In the genomic region with DNA sequence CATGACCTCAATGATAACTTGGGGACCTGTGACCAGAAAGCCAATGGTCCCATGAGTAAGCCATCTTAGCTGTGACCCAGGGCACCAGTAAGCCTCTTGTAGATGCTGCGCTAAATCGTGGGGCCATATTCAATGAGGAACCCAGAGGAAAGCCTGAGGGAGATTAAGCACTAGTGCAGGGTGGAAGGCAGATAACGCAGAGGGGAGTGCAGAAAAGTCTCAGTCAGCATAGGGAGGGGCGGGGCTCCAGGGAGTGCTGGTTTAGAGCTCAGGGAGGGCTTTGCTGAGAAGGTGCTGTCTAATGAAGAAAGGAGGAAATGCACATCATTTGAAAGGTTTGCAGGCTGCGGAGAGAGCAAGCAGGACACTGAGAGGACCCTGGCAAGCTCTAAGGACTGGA, we compare ENCODE assay signal across 17 mouse cellular contexts. TPM values are rescaled to one million over a fixed set of nuclear protein-coding genes. Genes with fewer than 3 reads are reported as not detected.
A peak's percentile ranks its signal among the peaks of the same experiment; 100 is the strongest.
DNase-seq lines count a peak whose midpoint lies in the region; ATAC-seq lines count a peak whose summit lies in the region.
"Had no signal": no experiment of that assay in that cellular context is flagged by ENCODE, and none has a peak within 500 bp of the region (broad histone marks: within the 10 kb centered on the region; RNA-seq: fewer than 3 reads in every experiment).

No protein-coding gene starts in this region.

- H3K27me3 ChIP-seq in kidney, embryonic 15.5 days, result no peaks in the 10 kb centered on the region
- no peaks in the 10 kb centered on the region for H3K27me3 ChIP-seq in liver, embryonic 16.5 days (ENCODE audit: control insufficient read depth, insufficient read depth, low read depth, low read length)
- no peaks in the 10 kb centered on the region for H3K27me3 ChIP-seq in stomach, embryonic 16.5 days (ENCODE audit: control insufficient read depth, insufficient read depth, low read length)
- H3K27me3 ChIP-seq: embryonic facial prominence, embryonic 13.5 days; limb, embryonic 13.5 days had no signal

- WGBS in kidney, embryonic 15.5 days, result 77% methylated on average over 5 of the region's 5 CpGs
- WGBS in liver, embryonic 16.5 days (ENCODE audit: insufficient replicate concordance), result 16% methylated on average over 5 of the region's 5 CpGs
- WGBS in stomach, embryonic 16.5 days, result 50% methylated on average over 5 of the region's 5 CpGs

- peaks cover 5% of the 10 kb centered on the region; the same call in 1 of the 2 replicates for H3K9me3 ChIP-seq in kidney, embryonic 15.5 days (replicated peaks)
- H3K9me3 ChIP-seq in liver, embryonic 16.5 days (replicated peaks; ENCODE audit: control insufficient read depth, low read length), result peaks cover 12% of the 10 kb centered on the region; the same call in 1 of the 2 replicates
- 0 out of 2 replicates have a peak, but pooled peaks cover 5% of the 10 kb centered on the region for H3K9me3 ChIP-seq in stomach, embryonic 16.5 days (replicated peaks; ENCODE audit: control insufficient read depth, low read length)
- H3K9me3 ChIP-seq: embryonic facial prominence, embryonic 13.5 days had no signal

- H3K4me1 ChIP-seq in kidney, embryonic 15.5 days, result peaks cover 3% of the 10 kb centered on the region; the same call in 1 of the 2 replicates
- peaks cover 38% of the 10 kb centered on the region for H3K4me1 ChIP-seq in liver, embryonic 16.5 days (ENCODE audit: control insufficient read depth, low read depth, low read length)
- H3K4me1 ChIP-seq in stomach, embryonic 16.5 days (ENCODE audit: control insufficient read depth, insufficient read depth, low read length), result no peaks in the 10 kb centered on the region

- H3K4me3 ChIP-seq in kidney, embryonic 15.5 days (replicated peaks), result no peak overlapping the region
- H3K4me3 ChIP-seq in liver, embryonic 16.5 days (ENCODE audit: low read depth, low read length), result peak overlapping the region; percentile 7; the same call in 1 of the 2 replicates
- H3K4me3 ChIP-seq in stomach, embryonic 16.5 days (replicated peaks; ENCODE audit: low read length), result no peak overlapping the region
- H3K4me3 ChIP-seq: embryonic facial prominence, embryonic 13.5 days; limb, embryonic 13.5 days had no signal

- no peak overlapping the region for H3K4me2 ChIP-seq in kidney, embryonic 15.5 days
- H3K4me2 ChIP-seq in liver, embryonic 16.5 days (ENCODE audit: low read depth, low read length), result peak overlapping the region; percentile 44
- H3K4me2 ChIP-seq in stomach, embryonic 16.5 days (ENCODE audit: low read depth, low read length), result no peak overlapping the region
- H3K4me2 ChIP-seq: embryonic facial prominence, embryonic 13.5 days; limb, embryonic 13.5 days had no signal

- peak; percentile 63; the same call in 1 of the 2 replicates for ATAC-seq in kidney, embryonic 15.5 days (replicated peaks; ENCODE audit: low FRiP score)
- peak; percentile 94 for ATAC-seq in erythroid progenitor cell, adult 5-6 weeks (replicated peaks; ENCODE audit: low FRiP score, poor library complexity, severe bottlenecking)
- peak; percentile 98 for ATAC-seq in liver, embryonic 16.5 days (ENCODE audit: low read depth)
- peak; percentile 71; the same call in 1 of the 2 replicates for ATAC-seq in stomach, embryonic 16.5 days (ENCODE audit: insufficient read depth, low FRiP score)
- ATAC-seq: forebrain, embryonic 16.5 days; inflammation-experienced regulatory T-cells, adult 6 months had no signal

- H3K27ac ChIP-seq in kidney, embryonic 15.5 days, result no peak overlapping the region
- H3K27ac ChIP-seq in liver, embryonic 16.5 days (ENCODE audit: low read length), result peak overlapping the region; percentile 90
- H3K27ac ChIP-seq in stomach, embryonic 16.5 days (ENCODE audit: low read length), result no peak overlapping the region
- H3K27ac ChIP-seq: embryonic facial prominence, embryonic 13.5 days; limb, embryonic 13.5 days had no signal

- no peaks in the 10 kb centered on the region for H3K36me3 ChIP-seq in kidney, embryonic 15.5 days
- H3K36me3 ChIP-seq in liver, embryonic 16.5 days (ENCODE audit: control insufficient read depth, insufficient read depth), result no peaks in the 10 kb centered on the region
- H3K36me3 ChIP-seq in stomach, embryonic 16.5 days (ENCODE audit: control insufficient read depth, insufficient read depth, low read length), result no peaks in the 10 kb centered on the region
- H3K36me3 ChIP-seq: embryonic facial prominence, embryonic 13.5 days; limb, embryonic 13.5 days had no signal

- H3K9ac ChIP-seq in kidney, embryonic 15.5 days, result no peak overlapping the region
- peak overlapping the region; percentile 53 for H3K9ac ChIP-seq in liver, embryonic 16.5 days (ENCODE audit: low read depth, low read length)
- no peak overlapping the region for H3K9ac ChIP-seq in stomach, embryonic 16.5 days (ENCODE audit: low read length)
- H3K9ac ChIP-seq: embryonic facial prominence, embryonic 13.5 days; limb, embryonic 13.5 days had no signal

- DNase-seq in kidney, adult 9 months, result no peak
- DNase-seq in right cerebral cortex, postnatal 25 days, result no peak
- no peak for DNase-seq in cerebellum, adult 9-11 months
- no peak for DNase-seq in thymus, adult 18-20 months
- DNase-seq: cerebellum, postnatal 10 days; gastrocnemius, postnatal 36 days; heart, postnatal 14 days; kidney, postnatal 4 days; lung, postnatal 36 days had no signal

RNA-seq across cellular contexts. Expression of a gene that starts 22.6 kb away (rescaled TPM):
- polyA plus RNA-seq in kidney, embryonic 15.5 days (2015; fragmentation: Nextera tagmentation; extraction: Ambion mirVana), result 73.4 and 78.7 TPM in 2 replicates
- 102 and 124 TPM in 2 replicates for total RNA-seq in erythroid progenitor cell, adult 5-6 weeks (2015; ENCODE audit: low replicate concordance)
- total RNA-seq in erythroid progenitor cell, adult 5-6 weeks (2017; ENCODE audit: low replicate concordance), result 107 and 145 TPM in 2 replicates
- 45.5 and 46.1 TPM in 2 replicates for polyA plus RNA-seq in liver, embryonic 16.5 days (2015; fragmentation: Nextera tagmentation; extraction: Ambion mirVana)
- 45.0 and 56.1 TPM in 2 replicates for polyA plus RNA-seq in stomach, embryonic 16.5 days (2015; fragmentation: Nextera tagmentation; extraction: Ambion mirVana)
